Mouse (Mus musculus): ENCODE measurements around the gene Myh9. TPM values are rescaled to one million over a fixed set of nuclear protein-coding genes. Genes with fewer than 3 reads are reported as not detected.

Myh9 gene
- polyA plus RNA-seq, 1 experiment from 2014 or later, result 677 TPM

DNA sequence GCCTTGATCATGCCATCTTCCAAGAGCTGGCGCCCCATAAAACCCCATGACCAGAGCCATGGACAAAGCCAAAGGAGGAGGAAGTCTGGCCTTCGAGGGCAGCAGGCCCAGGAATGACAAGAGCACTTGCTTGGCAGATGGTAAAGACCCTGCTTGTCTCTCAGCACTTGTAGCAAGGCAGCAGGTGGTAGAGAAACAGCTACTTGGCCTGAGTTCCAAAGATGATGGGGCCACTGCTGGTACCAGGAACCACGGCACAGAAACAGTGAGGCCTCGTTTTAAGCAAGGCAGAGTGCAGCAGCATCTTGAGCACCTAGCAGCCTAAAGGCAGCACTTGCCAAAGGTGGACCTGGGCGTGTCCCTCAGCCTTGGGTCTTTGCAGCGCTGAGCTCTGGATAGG, 53.6 kb downstream of the Myh9 start:
- in situ Hi-C loops (cut with MboI; ENCODE audit: low pct_unique_long_range_greater_than_20kb), result loop anchor here (5.0 kb wide), 1 partner anchor 129 kb away; no protein-coding TSS in a partner anchor
- DNase-seq (ENCODE audit: low read depth, low spot score) (no peak), ATAC-seq (no peak)
- no peak for TF ChIP-seq CTCF (IDR thresholded peaks at IDR 0.05)
- H3K27me3 ChIP-seq, result no peaks in the 10 kb centered on the region
- ChIA-PET POLR2A (interaction anchor here (0.5 to 1.9 kb wide), 3 partner anchors 22 to 389 kb away, joined by 3 to 6 read pairs (median 3); no protein-coding TSS in a partner anchor), CTCF (interaction anchor here (0.8 to 1.7 kb wide), 4 partner anchors 12 to 129 kb away, joined by 3 to 7 read pairs (median 4); no protein-coding TSS in a partner anchor)

DNA sequence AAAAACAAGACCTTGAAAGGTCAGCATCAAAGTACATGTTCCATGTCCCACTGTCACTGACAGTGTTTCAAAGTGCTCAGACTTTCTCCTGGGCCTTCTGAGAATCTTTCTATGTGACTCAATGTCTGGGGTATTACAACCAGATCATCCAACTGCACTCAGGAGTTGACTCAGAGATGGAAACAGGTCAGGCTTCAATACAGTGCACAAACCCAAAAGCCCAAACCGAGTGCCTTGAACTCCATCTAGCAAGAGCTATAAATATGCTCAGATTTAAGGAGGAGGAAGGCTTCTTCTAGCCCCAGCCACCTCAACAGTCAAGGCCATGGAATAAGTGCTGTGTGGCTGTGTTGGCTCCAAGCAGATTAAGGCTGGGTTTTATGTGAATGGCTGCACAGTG, 56.2 kb downstream of the Myh9 start:
- in situ Hi-C loops (cut with MboI; ENCODE audit: low pct_unique_long_range_greater_than_20kb), result loop anchor here (5.0 kb wide), 1 partner anchor 131 kb away; no protein-coding TSS in a partner anchor
- CTCF ChIA-PET, result interaction anchor here (1.4 to 1.9 kb wide), 2 partner anchors 25 to 38 kb away, joined by 4 read pairs; no protein-coding TSS in a partner anchor
- H3K27me3 ChIP-seq, result no peaks in the 10 kb centered on the region
- TF ChIP-seq CTCF (IDR thresholded peaks at IDR 0.05), result no peak
- ATAC-seq, result no peak
- no peak for DNase-seq (ENCODE audit: low read depth, low spot score)
- POLR2A ChIA-PET, result no interaction called here

- POLR2A ChIA-PET, result interaction anchor here (0.8 to 1.3 kb wide), 7 partner anchors 8 to 130 kb away, joined by 3 to 5 read pairs (median 4); no protein-coding TSS in a partner anchor
- TF ChIP-seq CTCF (IDR thresholded peaks at IDR 0.05), result no peak
- DNase-seq (ENCODE audit: low read depth, low spot score) (no peak), ATAC-seq (no peak)
- no peaks in the 10 kb centered on the region for H3K27me3 ChIP-seq
- CTCF ChIA-PET, result interaction anchor here (1.9 kb wide), 2 partner anchors 9 to 40 kb away, joined by 4 to 10 read pairs; no protein-coding TSS in a partner anchor
- in situ Hi-C loops (cut with MboI; ENCODE audit: low pct_unique_long_range_greater_than_20kb), result no loop called here
Observed at GRCm38 (mm10) chr15:77784039-77784824, 57.7 kb downstream of the Myh9 start.

- TF ChIP-seq CTCF (IDR thresholded peaks at IDR 0.05), result no peak
- ATAC-seq, result no peak
- H3K27me3 ChIP-seq, result no peaks in the 10 kb centered on the region
- CTCF ChIA-PET, result interaction anchor here (1.0 to 1.8 kb wide), 7 partner anchors 12 to 134 kb away, joined by 3 to 8 read pairs (median 5); no protein-coding TSS in a partner anchor
- in situ Hi-C loops (cut with MboI; ENCODE audit: low pct_unique_long_range_greater_than_20kb), result no loop called here
- DNase-seq (ENCODE audit: low read depth, low spot score), result no peak
- POLR2A ChIA-PET, result no interaction called here
Observed at GRCm38 (mm10) chr15:77782449-77783014, 59.4 kb downstream of the Myh9 start.

- ChIA-PET POLR2A (interaction anchor here (0.5 to 1.5 kb wide), 6 partner anchors 8 to 88 kb away, joined by 3 to 9 read pairs (median 4); no protein-coding TSS in a partner anchor), CTCF (interaction anchor here (0.9 to 5.3 kb wide), 14 partner anchors 9 to 151 kb away, joined by 3 to 49 read pairs (median 4); no protein-coding TSS in a partner anchor)
- in situ Hi-C loops (cut with MboI; ENCODE audit: low pct_unique_long_range_greater_than_20kb), result no loop called here
- no peak for TF ChIP-seq CTCF (IDR thresholded peaks at IDR 0.05)
- DNase-seq (ENCODE audit: low read depth, low spot score) (no peak), ATAC-seq (no peak)
- no peaks in the 10 kb centered on the region for H3K27me3 ChIP-seq
Observed at GRCm38 (mm10) chr15:77775186-77775963, 66.6 kb downstream of the Myh9 start.

GRCm38 (mm10) chr15:77774303-77774702, 67.7 kb downstream of the Myh9 start:
- ChIA-PET CTCF (interaction anchor here (1.4 kb wide), 1 partner anchor 147 kb away, joined by 4 read pairs; no protein-coding TSS in a partner anchor), POLR2A (interaction anchor here (1.0 to 1.6 kb wide), 2 partner anchors 10 to 65 kb away, joined by 3 to 5 read pairs; no protein-coding TSS in a partner anchor)
- TF ChIP-seq CTCF (IDR thresholded peaks at IDR 0.05), result no peak
- ATAC-seq (no peak), DNase-seq (ENCODE audit: low read depth, low spot score) (no peak)
- no peaks in the 10 kb centered on the region for H3K27me3 ChIP-seq
- in situ Hi-C loops (cut with MboI; ENCODE audit: low pct_unique_long_range_greater_than_20kb), result no loop called here

- ATAC-seq (no peak), DNase-seq (ENCODE audit: low read depth, low spot score) (no peak)
- in situ Hi-C loops (cut with MboI; ENCODE audit: low pct_unique_long_range_greater_than_20kb), result no loop called here
- ChIA-PET POLR2A (interaction anchor here (1.0 to 1.6 kb wide), 2 partner anchors 11 to 66 kb away, joined by 3 to 5 read pairs; no protein-coding TSS in a partner anchor), CTCF (interaction anchor here (0.9 to 1.5 kb wide), 3 partner anchors 8 to 144 kb away, joined by 3 to 6 read pairs (median 4); no protein-coding TSS in a partner anchor)
- no peaks in the 10 kb centered on the region for H3K27me3 ChIP-seq
- no peak for TF ChIP-seq CTCF (IDR thresholded peaks at IDR 0.05)
Observed at GRCm38 (mm10) chr15:77773099-77773915, 68.7 kb downstream of the Myh9 start.

DNA sequence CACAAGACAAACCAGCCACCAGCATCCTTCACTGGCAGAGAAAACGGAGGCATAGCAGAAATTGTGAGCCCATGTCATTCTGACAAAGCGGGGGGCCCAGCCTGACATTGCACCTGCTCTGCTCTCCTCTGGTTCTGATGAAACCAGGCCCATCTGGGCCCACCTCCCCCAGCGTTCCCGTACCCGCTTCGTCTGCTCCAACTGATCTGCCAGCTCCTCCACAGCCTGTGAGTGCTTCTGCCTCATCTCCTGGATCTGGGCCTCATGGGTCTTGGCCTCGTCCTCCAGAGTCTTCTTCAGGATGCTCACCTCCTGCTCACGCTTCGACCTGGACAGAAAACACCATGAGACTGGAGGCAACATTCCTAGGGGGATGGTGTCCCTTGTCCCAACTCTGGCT, 71.0 kb downstream of the Myh9 start:
- TF ChIP-seq CTCF (IDR thresholded peaks at IDR 0.05), result no peak
- POLR2A ChIA-PET, result no interaction called here
- in situ Hi-C loops (cut with MboI; ENCODE audit: low pct_unique_long_range_greater_than_20kb), result no loop called here
- DNase-seq (ENCODE audit: low read depth, low spot score), result no peak
- no peak for ATAC-seq
- H3K27me3 ChIP-seq, result no peaks in the 10 kb centered on the region
- CTCF ChIA-PET, result interaction anchor here (1.4 to 1.5 kb wide), 2 partner anchors 8 to 11 kb away, joined by 4 read pairs; no protein-coding TSS in a partner anchor

DNA sequence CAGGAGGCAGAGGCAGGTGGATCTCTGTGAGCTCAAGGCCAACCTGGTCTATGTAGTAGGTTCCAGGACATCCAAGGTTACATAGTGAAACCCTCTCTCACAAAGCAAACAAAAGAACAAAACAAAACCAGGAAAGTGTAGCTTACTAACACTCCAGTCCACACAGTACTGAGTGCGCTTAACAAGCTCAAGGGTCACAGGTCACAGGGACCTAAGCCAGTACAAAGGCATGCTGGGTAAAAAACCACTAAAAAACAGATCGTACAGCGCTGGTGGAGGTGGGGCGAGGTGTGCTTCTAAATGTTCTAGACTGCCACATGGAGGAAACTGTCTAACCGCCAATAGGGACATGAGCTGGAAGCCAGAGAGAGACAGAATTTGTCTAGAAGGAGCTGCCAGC, 71.6 kb downstream of the Myh9 start:
- no peaks in the 10 kb centered on the region for H3K27me3 ChIP-seq
- DNase-seq (ENCODE audit: low read depth, low spot score), result no peak
- no peak for ATAC-seq
- ChIA-PET CTCF (interaction anchor here (1.4 to 1.8 kb wide), 4 partner anchors 8 to 147 kb away, joined by 4 to 6 read pairs (median 4); no protein-coding TSS in a partner anchor), POLR2A (no interaction called here)
- no peak for TF ChIP-seq CTCF (IDR thresholded peaks at IDR 0.05)
- in situ Hi-C loops (cut with MboI; ENCODE audit: low pct_unique_long_range_greater_than_20kb), result no loop called here

Data from Patski (cell line).